In the genomic region with DNA sequence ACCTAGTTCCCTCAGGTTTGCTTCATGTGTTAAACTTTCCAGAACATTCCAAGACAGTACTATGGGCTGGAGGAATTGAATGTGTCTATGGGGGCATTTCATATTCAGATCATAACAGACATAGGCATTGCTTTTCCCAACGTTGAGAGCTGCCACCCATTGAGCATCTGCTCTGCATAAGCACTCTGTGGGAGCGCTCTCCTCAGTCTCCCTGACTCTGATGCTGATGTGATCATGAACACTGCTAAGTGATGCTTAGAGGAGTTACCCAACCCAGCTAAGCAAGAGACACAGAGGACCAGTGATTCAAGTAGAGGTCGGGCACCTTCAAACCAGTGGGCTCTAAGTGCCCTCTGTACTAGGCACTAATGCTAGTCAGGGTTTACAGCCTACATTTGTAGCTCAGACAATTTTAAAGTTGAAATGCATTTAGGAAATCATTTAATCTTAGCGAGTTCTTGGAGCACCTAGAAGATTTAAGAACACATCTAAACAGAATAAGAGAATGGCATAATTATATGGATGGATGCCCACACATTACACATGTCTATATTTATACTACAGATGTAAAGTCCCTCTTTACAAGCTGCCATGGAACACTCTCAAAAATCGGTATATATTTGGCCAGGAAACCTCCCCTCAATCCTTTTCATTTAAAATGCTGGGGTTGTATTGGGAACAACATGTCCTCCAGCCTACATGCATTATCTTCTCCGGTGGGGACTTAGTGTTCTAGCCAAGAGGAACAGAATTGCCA, we compare ENCODE assay signal across 18 mouse cellular contexts.
"Had no signal": no experiment of that assay in that cellular context is flagged by ENCODE, and none has a peak within 500 bp of the region (broad histone marks: within the 10 kb centered on the region; RNA-seq: fewer than 3 reads in every experiment).

No protein-coding gene starts in this region.

- DNase-seq: lung, adult 18-20 months; lung, embryonic 14.5 days; lung, postnatal 10 days; lung, postnatal 4 days; midbrain, embryonic 14.5 days; retina, postnatal 1 day; right cerebral cortex, adult 18-20 months; right cerebral cortex, postnatal 25 days; right cerebral cortex, postnatal 4 days; spleen, adult 18-20 months; thymus, adult 2 months; thymus, postnatal 25 days; thymus, postnatal 4 days had no signal

- H3K27ac ChIP-seq: midbrain, embryonic 10.5 days; neural tube, embryonic 13.5 days; neural tube, embryonic 15.5 days had no signal

- H3K4me3 ChIP-seq: midbrain, embryonic 10.5 days; myocyte; neural tube, embryonic 13.5 days; neural tube, embryonic 15.5 days had no signal

- H3K9me3 ChIP-seq: midbrain, embryonic 10.5 days; neural tube, embryonic 13.5 days; neural tube, embryonic 15.5 days had no signal

- ATAC-seq: midbrain, embryonic 16.5 days had no signal

- H3K4me2 ChIP-seq: lung, embryonic 14.5 days; neural tube, embryonic 13.5 days; neural tube, embryonic 15.5 days had no signal

- H3K27me3 ChIP-seq: neural tube, embryonic 13.5 days; neural tube, embryonic 15.5 days had no signal

- H3K36me3 ChIP-seq: midbrain, embryonic 10.5 days; neural tube, embryonic 13.5 days; neural tube, embryonic 15.5 days had no signal

- H3K9ac ChIP-seq: lung, embryonic 14.5 days; neural tube, embryonic 13.5 days; neural tube, embryonic 15.5 days had no signal
